Mouse (Mus musculus) hindbrain, embryonic 13.5 days (tissue): Measurements from ENCODE around the gene Prn. TPM values are rescaled to one million over a fixed set of nuclear protein-coding genes. Genes with fewer than 3 reads are reported as not detected.

Experiments used
- polyA plus RNA-seq: library from polyadenylated mRNA; unstranded; fragments of >200 nt; fragmentation: Nextera tagmentation; extraction: Ambion mirVana; gene quantifications from 2 replicates; pipeline ENCODE4 v1.2.1, GENCODE M21; 2015

The Prn gene
- polyA plus RNA-seq, 1 experiment from 2014 or later = not detected

Other genes with a start within 250 kb of the Prn start
- not detected in 2 replicates for gene Erv3, start 50.2 kb upstream of the Prn start, polyA plus RNA-seq
- 113 and 118 TPM in 2 replicates for gene Prnp, start within 50 bp of the Prn start, polyA plus RNA-seq
- gene Prnd, start 40.9 kb downstream of the Prn start, polyA plus RNA-seq = 11.8 and 13.3 TPM in 2 replicates
- 29.6 and 30.6 TPM in 2 replicates for gene Rassf2, start 120.3 kb downstream of the Prn start, polyA plus RNA-seq
- 25.5 and 25.9 TPM in 2 replicates for gene Slc23a2, start 235.2 kb downstream of the Prn start, polyA plus RNA-seq